Mouse (Mus musculus): ENCODE results near the gene Gm43191. TPM values are rescaled to one million over a fixed set of nuclear protein-coding genes. Genes with fewer than 3 reads are reported as not detected.
A peak's percentile ranks its signal among the peaks of the same experiment; 100 is the strongest.
"Not testable (repeated sequence)": the region's sequence is repeated elsewhere in the genome, so short reads cannot be mapped to it uniquely, and the experiment has no call there.

The Gm43191 gene
- total RNA-seq (2015) (not detected in 2 replicates), total RNA-seq (2017) (not detected in 2 replicates)

DNA sequence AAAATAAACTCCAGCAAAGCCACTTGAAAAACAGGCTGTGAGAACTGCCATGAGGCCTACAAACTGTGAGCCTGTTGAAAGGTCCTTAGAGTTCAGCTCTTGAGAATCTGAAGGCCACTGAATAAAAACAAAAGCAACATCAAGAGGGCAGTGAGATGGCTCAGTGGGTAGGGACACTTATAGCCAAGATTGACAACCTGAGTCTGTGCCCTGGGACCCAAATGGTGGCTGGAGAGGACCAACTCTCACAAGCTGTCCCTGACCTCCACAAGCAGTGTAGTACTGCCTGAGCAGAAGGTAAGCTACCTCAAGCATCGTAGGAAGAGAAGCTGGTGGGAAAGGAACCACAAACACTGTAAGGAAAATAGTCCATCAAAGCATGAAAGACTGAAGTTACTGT, at the start of gene Gm43191:
Gene Gm43191, minus strand, starts transcription at position 101 of the 400 bp plus-strand sequence.
- no peak for ATAC-seq (ENCODE audit: poor library complexity, severe bottlenecking)

DNA sequence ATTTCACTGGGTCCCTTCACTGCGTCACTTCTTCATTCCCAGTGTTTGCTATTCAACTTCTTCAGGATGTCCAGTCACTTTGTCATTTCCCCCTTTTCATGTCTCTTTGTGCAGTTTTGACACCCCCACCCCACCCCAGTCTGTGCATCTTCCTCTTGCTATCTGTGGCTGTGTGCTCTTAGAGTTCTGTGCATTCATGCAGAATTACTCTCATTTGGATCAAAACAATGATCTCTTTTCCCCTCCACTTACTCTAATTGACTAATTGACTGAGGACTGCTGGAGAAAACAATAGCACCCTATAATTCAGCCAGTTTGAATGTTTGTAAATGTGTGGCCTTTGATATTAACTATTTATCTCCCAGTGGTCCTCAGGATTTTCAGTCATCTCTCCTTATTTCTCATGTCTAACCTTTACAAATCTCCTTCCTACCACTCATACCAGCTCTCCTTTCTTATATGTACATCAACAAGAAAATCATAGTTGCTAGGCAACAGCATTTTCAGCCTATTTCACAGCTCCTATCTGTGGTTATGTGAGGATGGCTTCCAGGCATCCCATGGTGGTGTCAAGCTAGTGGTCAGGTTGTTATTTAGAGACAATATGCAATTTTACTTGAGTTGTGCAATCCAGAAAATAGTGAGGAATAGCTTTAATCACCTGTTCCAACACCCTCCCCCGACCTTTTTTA, 48.6 kb upstream of the Gm43191 start:
- 0 out of 2 replicates have a peak, but pooled peaks have one; percentile 43 for ATAC-seq (ENCODE audit: poor library complexity, severe bottlenecking)

DNA sequence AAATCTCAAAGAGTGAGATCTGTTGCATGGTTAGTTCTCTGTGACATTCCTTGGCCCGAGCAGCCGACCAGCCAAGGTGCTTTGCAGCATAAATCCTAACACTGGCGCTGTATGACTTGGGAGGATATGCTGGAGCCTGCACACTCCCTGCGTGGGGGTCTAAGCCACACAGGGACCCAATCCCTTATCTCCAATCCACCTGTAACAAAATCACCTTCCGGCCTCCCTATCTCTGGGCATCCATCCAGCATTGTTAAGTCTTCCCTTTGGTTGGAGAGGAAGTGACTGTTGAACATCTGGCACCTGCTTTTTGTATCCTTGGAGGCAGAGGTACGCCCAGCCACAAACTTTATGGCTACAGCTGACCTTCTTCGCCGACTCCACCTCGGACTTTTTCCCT, 45.7 kb upstream of the Gm43191 start:
- no peak for ATAC-seq (ENCODE audit: poor library complexity, severe bottlenecking)

DNA sequence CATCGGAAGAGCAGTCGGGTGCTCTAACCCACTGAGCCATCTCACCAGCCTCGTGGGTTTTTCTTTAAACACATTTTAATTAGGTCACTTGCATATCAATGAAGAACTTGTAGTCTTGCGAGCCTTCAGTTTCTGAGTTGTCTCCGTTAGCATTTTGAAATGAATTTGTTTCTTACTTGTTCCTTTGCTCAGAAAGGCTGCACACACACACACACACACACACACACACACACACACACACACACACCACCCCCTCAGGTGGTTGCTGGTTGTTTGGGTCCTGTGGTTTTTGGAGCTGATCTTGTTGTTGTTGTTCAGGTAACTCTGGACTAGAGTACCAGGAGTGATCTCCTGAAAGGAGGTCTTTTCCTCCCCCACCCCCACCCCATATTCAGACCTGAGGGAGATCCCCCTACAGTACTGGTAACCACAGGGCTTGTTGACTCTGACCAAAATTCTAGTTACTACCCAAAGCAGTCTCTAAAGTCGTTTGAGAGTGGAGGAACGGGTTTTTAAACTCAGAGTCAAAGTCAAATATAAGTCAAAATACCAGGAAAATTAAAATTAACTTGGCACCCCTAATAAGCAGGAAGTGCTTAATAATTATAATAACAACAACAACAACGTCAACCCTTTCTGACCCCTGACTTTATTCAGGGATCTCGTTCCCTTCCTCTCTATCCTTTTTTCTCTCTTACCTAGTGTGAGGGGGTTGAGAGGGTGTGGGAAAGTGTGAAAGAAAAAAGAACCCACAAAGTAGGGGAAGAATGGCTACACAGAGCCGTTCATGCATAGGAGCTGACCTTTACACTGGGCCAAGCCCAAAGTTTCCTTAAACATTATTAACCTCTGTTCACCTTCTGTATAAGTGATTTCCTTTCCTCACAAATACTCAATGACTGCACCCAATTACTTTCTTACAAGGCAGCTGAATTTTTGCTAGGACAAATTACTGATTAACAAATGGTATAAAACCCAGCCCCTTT, 42.7 kb upstream of the Gm43191 start:
- ATAC-seq (ENCODE audit: poor library complexity, severe bottlenecking) = no peak

DNA sequence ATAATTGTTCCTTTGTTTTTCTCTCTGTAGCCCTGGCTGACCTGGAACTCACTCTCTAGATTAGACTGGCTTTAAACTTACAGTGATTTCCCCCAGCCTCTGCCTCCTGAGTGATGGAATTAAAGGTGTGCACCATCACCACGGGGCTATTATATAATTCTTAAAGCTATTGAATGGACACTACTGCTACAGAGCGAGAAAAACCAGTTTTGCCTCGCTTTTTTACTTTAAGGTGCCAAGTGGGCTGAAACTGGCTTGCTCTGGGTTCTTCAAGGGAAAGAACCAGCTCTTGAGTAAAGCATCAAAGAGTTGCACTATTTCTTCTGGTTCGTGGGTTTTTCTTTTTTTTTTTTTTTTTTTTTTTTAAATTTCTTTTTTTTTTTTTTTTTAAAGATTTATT, 41.9 kb upstream of the Gm43191 start:
- no peak for ATAC-seq (ENCODE audit: poor library complexity, severe bottlenecking)

DNA sequence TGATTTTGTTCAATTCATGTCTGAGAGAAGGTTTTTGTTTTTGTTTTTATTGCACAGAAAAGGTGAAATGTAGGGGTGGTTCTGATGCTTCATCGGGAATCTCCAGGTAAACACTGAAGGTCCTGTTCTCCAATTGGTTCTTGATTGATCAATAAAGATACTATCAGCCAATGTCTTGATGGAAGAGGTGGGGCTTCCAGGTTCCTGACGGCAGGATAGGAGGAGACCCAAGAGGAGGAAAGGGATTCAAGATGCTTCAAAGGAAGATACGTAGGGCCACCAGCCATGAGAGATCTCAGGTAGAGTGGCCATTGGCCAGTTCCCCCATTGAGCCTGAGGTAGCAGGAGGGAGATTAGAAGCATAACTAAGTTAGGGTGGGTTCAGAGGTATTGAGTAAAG, 37.9 kb upstream of the Gm43191 start:
- ATAC-seq (ENCODE audit: poor library complexity, severe bottlenecking) = no peak

DNA sequence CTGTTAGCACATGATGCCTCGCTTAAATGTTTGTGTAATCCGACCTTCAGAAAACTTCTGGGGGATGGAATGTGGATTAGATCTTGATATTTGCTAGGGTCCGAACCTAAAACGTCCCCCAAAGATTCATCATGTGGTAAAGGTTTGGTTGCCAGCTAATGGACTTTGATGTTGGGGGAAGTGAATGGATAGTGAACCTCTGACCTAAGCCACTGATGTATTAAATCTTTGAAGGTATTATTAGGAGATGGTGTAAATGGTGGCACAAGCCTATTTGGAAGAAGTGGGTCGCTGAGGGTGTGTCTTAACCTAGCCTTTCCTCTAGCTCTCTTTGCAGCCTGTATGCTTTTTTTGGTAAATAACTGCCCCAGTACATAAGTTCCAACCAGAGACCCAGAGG, 32.0 kb upstream of the Gm43191 start:
- no peak for ATAC-seq (ENCODE audit: poor library complexity, severe bottlenecking)

DNA sequence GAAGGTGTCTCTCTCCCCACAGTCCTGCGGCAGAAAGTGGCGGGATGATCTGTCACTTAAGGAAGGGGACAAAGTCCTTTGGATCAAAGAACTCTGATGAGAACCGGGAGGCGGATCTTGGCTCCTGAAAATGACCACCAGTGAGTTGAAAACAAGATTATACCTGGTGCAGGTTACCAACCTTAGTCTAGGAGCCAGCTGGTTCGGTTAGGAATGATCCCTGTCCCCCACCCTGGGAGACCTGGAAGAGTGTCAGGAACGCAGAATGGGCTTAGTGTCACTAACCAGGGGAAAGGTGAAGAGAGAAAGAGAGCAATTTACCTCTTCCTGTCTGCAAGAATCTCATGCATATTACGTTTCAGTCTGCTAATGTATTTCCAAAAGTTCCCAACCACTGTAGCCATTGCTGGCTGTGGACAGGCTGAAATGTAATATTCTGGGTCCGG, 31.4 kb upstream of the Gm43191 start, which contains the start of gene Slc35a3:
Gene Slc35a3, minus strand, starts transcription at position 396 of the 446 bp plus-strand sequence.
- ATAC-seq (ENCODE audit: poor library complexity, severe bottlenecking) = 0 out of 2 replicates have a peak, but pooled peaks have one; percentile 1

DNA sequence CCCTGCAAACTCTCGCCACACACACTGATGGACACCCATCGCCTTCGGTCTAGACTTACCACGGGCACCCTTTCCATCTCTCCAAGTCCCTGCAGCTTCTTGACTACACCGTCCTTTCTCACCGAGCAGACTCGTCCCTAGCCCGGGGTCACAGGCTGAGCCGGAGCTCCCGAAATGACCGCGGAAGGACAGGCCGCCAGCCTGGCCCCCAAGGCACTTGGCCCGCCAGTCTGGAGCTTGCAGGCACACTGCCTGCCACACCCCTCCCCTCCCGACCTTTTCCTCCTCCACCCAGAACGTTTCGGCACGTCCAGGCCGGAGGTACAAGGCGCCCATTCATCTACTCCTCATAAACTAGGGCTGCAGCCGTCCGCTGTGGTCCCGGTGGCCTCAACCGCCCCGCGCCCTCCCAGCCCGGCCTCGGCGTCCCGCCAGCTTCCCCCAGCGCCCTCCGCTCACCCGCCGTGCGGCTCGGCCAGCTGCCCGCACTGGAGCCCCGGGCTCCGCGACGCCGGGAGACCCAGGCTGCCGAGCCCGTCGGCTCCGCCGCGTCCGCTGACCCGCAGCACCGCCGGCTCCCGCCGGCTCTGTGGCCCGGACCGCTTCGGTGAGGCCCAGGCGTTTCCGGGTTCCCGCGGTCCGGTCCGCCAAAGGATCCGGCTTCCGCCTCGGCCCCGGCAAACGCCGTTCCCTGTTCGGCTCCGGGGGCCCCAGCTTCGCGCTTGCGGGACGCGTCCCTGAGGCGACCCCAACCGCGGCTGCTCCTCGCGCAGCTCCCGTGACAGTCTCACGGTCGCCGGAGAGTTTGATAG, 30.8 kb upstream of the Gm43191 start:
- peak; percentile 95 for ATAC-seq (ENCODE audit: poor library complexity, severe bottlenecking)

DNA sequence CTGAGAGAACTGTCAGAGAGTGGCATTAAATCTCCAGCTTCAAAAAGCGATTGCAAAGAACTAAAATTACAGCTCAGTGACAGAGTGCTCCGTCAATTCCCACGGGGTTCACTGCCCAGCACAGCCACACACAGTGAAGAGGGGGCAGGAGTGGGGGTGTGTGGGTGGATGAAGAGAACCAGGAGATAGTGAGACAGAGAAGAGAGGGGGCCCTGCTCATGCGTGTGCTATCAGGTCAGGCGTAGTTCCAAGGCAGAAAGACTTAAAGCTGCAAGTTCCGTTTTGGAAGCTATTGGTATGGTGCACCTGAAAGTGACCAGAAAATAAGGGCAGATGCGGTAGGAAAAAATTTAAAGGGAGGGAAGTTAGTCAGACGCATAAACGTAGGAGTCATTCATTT, 29.9 kb upstream of the Gm43191 start:
- ATAC-seq (ENCODE audit: poor library complexity, severe bottlenecking) = no peak

DNA sequence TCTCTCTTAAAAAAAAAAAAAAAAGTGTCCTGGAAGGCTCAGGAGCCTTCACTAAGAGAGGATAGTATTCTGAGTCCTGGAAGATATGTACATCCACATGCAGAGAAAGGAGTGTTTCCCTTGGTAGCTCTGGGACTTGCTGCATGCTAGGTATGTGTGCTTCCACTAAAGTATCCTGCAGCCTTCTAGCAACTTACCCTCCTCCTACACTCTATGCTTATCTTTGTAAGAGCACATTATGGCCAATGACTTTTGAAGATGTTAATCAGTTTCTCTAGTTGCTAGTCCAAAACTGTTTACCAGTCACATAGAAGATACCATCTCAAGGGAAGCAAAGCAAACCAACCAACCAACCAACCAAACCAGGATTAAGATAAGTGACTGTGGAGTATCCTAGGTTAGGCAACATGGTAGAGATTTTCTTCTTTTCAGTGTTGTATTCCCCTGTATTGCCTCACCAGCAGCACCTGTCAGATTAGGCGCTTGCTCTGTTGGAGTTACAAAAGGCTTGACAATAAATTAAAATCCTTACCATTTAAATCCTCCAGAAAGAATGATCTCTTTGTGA, 24.7 kb upstream of the Gm43191 start:
- ATAC-seq (ENCODE audit: poor library complexity, severe bottlenecking) = no peak

DNA sequence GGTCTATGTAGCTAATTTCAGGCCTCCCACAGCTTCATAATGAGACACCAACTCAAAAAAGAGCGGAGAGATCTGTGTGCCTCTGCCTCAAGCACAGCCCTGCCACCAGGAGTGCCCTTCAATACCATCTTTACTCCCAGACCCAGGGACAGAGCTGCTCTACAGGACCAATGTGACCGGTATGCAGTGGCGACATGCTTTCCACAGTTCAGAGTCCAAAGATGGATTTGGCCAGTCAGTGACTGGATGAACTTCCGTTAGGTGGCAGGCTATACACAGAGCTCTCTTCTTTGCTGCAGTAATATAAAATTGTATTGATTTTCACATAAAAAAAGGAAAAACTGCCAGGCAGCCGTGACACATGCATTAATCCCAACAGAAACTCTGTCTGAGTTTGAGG, 22.8 kb upstream of the Gm43191 start:
- ATAC-seq (ENCODE audit: poor library complexity, severe bottlenecking) = no peak

DNA sequence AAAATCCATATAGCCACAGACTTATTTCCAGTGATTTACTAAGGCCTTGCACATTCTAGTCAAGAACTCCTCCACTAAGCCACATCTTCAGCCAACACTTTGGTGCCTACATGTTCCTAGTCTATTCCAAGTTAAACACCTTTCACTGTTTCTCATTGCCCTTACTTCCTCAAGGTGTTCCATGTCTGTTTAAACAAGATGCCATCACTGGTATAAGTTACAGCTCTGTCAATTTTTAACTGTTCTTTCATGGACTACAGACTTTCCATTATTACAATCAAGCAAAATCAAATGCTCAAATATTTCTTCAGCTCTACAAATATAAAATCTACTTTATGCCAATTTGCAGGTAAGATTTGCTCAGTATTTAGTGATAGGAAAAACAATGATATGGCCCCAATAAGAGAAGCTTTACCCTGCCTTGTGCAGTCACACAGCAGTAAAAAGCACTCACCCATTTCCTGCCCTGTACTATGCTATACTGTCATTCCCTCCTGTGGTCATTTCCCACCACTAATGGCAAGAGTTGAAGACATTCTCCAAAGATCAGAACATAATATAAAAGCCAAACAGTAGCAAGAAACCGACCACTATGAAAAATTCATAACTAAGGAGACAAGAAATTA, 21.7 kb upstream of the Gm43191 start:
- ATAC-seq (ENCODE audit: poor library complexity, severe bottlenecking) = no peak

DNA sequence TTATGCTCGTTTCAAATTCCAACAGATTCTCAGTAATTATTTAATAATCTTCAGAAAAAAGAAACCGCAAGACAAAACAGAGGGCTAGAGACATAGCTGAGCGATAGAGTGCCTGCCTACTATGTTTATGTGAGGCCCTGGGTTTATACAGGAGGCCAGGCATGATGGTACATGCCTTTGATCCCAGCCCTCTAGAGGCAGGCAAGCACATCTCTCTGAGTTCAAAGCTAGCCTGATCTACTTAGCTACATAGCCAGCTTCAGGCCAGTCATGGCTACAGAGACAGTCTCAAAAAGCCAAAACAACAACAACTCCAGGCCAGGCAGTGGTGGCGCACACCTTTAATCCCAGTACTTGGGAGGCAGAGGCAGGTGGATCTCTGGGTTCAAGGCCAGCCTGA, 20.5 kb upstream of the Gm43191 start:
- ATAC-seq (ENCODE audit: poor library complexity, severe bottlenecking) = no peak

DNA sequence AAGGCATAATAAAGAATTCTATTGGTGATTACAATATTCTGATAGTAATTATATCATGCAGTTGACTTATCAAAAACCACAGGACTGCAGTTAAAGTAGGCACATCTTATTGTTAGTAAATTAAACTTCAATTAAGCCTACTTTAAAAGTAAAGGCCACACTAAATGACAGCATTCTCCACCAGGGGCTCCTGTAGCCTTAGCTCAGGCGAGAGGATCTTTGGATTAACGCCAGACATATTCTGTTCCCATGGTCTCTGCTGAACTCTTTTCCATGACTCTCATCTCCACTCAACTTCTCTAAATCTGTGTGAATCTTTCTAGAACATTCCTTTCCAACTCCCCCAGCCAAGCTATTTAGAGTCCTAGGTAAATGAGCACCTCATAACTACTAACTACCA, 17.7 kb upstream of the Gm43191 start:
- no peak for ATAC-seq (ENCODE audit: poor library complexity, severe bottlenecking)

DNA sequence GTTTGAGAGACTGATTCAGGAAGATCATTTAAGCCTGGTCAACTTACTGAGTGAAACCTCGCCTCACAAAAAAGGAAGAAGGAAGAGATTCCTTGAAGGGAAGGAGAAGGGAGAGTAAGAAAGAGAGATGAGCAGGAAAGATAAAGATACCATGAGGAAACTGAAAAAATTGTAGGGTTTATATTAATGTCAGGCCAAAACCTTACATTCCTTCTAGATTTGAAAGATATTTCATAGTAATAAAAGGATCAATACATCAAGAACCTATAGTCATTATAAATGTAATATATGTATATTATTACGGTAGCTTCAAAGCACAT, 14.6 kb upstream of the Gm43191 start:
- ATAC-seq (ENCODE audit: poor library complexity, severe bottlenecking) = no peak

DNA sequence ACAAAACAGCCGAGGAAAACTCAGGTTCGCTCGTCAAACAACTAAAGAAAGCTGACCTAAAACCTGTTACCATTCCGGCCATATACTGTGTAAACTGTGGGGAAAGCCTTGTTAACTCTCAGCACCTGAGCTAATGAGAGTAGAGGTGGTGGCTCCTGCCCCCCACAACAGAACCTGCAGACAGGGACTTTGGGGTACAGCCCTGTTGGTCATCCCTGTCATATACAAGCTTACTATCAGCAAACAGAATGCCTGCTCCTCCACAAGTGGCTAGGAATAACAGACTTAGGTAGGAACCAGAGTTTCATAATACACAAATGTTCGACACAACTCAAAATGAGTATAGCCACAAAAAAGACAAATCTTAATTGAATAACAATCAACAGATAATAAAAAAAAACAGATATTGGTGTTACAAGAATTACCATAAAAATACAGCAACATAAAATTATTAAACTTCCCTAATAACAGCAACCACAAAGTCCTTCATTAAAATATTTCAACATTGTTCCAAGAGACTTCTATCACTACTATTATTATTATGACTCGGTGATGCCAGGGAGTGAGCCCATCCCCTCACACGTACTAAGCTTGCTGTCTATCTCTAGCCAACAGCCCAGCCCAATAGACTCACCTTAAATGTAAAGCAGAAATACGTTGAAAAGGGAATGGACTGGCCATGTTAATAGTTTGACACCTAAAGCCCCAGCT, 14.1 kb upstream of the Gm43191 start:
- no peak for ATAC-seq (ENCODE audit: poor library complexity, severe bottlenecking)

DNA sequence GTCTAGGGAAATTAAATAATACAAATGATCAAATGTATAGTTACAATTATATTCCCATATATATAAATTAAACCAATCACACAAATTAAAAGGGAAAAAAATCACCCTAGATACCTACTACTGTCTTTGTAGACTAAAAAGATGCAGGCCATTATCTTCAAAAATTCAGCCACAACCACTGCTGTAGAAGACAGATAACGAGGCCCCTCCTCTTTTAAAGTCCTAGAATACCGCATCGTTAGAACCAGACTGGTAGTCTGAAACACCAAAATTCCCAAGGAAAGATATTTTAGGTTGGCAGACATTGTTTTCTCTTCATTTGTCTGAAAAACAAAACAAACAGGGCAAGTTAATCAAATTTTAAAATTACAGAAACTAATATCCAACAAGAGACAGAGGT, 13.3 kb upstream of the Gm43191 start:
- ATAC-seq (ENCODE audit: poor library complexity, severe bottlenecking) = no peak

DNA sequence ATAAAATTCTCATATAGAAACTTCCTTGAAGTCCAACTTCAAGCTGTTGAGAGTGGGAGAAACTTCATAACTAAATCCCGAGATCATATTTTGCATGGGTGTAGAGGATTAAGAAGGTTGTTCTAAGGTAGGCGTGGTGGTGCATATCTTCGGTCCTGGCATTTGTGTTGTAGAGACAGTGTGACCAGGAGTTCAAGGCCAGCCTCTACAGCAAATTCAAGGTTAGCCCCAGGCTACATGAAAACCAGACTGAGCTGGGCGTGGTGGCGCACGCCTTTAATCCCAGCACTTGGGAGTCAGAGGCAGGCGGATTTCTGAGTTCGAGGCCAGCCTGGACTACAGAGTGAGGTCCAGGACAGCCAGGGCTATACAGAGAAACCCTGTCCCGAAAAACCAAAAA, 16.8 kb downstream of the Gm43191 start:
- ATAC-seq (ENCODE audit: poor library complexity, severe bottlenecking) = not testable (repeated sequence)

DNA sequence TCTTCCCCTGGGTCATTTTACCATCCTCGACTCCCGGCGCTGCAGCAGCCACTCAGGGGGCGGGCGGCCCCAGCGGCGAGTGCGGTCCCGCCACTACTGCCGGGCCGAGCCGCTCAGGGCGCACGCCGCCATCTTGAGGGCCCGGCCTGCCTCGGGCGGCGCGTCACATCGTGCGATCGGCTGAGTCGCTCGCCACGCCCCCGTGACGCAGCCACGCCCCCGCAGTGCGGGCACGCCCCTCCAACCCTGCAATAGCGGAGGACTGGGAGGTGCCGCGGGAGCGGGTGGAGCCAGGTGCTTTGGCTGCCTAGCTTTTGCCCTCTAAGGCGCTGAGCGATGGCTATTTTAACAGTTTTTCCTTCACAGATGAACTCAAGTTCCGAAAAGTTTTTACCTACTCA, 18.6 kb downstream of the Gm43191 start, which contains the start of gene Mfsd14a:
Gene Mfsd14a, minus strand, starts transcription at position 215 of the 401 bp plus-strand sequence.
- peak; percentile 95 for ATAC-seq (ENCODE audit: poor library complexity, severe bottlenecking)
